Mouse (Mus musculus): Measurements from ENCODE around the gene Abca16.

Abca16 gene

DNA sequence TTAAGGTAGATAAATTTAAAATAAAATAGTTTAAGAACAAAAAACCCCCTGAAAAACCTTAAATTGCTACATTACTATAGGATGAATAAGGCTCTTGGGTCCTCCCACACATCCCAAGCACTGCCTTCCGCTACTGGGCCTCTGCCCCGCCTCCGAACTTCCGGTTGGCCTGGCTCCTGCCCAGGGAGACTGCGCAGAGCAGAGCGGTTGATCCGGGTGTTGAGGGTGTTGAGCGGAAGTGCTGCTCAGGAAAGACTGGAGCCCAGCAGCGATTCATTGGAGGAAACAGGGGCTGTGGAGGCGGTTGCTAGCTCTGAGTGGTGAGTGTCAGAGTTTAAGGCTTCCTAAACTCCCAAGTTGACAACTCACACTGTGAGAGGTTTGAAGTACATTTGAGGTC is at the start of gene Abca16:
Gene Abca16, plus strand, starts transcription at position 201 of the 400 bp plus-strand sequence.
- no peak for DNase-seq (ENCODE audit: low spot score)

GRCm38 (mm10) chr7:120361159-120361558 is 48.3 kb upstream of the Abca16 start:
- DNase-seq (ENCODE audit: low spot score) = no peak

DNA sequence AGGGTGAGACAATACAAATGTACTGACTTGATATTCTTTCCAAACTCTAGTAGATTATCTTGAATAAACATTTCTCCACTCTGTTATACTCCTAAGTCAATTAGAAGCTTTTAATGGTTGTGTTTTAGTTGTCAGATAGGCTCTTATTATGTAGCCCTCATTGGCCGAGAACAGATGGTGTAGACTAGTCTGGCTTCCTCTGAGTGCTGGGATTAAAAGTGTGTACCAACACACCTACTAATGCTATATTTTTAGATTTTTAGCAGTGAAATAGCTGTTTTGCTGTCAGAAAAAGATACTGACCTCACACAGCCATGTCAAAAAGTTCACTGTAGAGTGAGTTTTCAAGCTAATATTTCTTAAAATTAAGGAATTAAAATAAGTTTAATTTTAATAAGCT is 2.9 kb downstream of the Abca16 start:
- no peak for DNase-seq (ENCODE audit: low spot score)

- no peak for DNase-seq (ENCODE audit: low spot score)
Measured at GRCm38 (mm10) chr7:120426625-120427024, 17.2 kb downstream of the Abca16 start.

- DNase-seq (ENCODE audit: low spot score) = no peak
Measured at GRCm38 (mm10) chr7:120431464-120431863, 22.0 kb downstream of the Abca16 start.

DNA sequence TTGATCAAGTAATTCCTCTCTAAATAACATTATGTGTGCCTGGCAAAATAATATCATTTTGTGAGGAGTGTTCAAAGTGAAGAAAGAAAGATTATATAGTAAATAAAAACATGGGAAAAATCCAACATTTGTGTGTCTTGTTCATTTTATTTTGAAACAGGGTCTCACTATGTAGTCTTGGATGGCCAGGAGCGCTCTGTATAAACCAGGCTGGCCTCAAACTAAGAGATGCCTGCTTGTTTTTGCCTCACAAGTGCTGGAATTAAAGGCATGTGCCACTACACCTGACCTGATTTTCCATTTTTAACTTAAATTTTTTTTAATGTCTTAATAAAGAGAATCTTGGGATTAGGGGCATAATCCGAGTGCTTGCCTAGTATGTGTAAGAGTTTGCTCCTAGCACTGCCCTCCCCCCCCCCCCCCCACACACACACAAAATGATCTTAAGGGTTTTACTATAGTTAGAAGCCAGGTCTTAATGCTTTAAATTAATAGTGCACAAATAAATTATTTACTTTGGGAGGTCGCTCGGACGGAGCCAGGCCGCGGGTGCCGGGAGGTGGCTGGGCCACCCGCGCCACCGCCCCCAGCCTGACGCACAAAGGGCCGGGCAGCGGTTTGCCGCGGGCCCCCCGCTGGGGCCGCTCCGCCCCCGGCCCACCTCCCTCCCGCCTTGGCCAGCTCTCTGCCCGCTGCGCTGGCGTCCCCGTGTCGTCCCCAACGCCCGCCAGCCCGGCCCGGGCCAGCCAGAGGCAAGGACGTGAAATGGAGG is 94.6 kb downstream of the Abca16 start:
- no peak for DNase-seq (ENCODE audit: low spot score)

DNA sequence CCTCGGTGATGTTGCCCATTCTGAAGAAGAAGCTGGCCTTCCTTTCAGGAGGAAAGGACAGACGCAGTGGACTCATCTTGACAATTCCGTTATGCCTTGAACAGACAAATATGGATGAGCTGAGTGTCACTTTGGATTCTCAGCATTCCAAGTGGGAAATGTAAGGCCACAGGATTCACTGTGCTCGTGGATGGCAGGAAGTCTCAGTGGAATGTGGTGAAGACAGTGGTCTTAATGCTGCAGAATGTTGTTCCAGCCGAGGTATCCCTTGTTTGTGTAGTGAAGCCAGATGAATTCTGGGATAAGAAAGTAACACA is 95.2 kb downstream of the Abca16 start:
- no peak for DNase-seq (ENCODE audit: low spot score)

- no peak for DNase-seq (ENCODE audit: low spot score)
Measured at GRCm38 (mm10) chr7:120534805-120535204, 125.4 kb downstream of the Abca16 start.

- no peak for DNase-seq (ENCODE audit: low spot score)
Measured at GRCm38 (mm10) chr7:120552479-120553180, 143.2 kb downstream of the Abca16 start.

DNA sequence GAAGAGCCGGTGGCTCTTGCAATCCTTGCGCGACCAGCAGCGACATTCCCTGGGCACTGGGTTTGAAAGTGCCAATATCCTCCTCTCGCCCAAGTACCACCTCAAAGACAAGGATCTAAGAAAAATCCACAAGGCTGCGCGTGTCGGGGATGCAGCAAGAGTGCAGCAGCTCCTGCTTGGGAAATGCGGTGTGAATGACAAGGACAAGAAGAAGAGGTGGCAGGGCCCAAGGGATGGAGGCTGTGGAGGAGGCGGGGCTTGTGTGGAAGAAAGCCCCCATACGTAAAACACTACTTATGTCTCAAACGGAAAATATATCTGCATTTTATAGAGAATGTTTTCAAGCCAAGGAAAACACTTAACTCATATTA is 143.7 kb downstream of the Abca16 start:
- no peak for DNase-seq (ENCODE audit: low spot score)

- DNase-seq (ENCODE audit: low spot score) = no peak
Measured at GRCm38 (mm10) chr7:120567366-120567765, 157.9 kb downstream of the Abca16 start.

DNA sequence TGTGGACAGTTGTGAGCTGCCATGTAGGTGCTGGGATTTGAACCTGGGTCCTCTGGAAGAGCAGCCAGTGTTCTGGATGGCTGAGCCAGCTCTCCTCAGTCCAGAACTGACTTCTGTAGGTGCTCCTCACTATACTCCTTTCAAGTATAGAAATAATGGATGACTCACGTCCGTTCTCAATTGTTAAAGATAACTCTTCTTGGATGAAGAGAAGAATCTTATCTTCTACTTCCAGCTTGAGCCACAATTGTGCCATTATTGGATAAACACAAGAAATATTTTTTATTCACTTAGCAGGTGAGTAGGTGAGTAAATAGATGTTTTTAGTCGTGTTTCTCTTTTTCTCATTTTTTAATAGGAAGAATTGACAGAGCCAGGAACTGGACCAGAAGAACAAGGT is 167.1 kb downstream of the Abca16 start:
- DNase-seq (ENCODE audit: low spot score) = no peak
